Mouse (Mus musculus) hindbrain, embryonic 16.5 days (tissue): Measurements from ENCODE around the gene Cerk. TPM values are rescaled to one million over a fixed set of nuclear protein-coding genes. Genes with fewer than 3 reads are reported as not detected.
A peak's percentile ranks its signal among the peaks of the same experiment; 100 is the strongest.
"Not testable (repeated sequence)": the region's sequence is repeated elsewhere in the genome, so short reads cannot be mapped to it uniquely, and the experiment has no call there.

Experiments
- ATAC-seq: fragments of 200-750 bp; cut with Nextera tagmentation; 2 replicates; pipeline ENCODE4 v1.8.0; 2017; ENCODE audit warnings: moderate TSS enrichment, moderate library complexity
- H3K27ac ChIP-seq: fragments of 300-500 bp; sonication (generic); 2 replicates; pipeline ENCODE4 v1.5.1; 2014; ENCODE audit warnings: low read depth, mild to moderate bottlenecking, control low read depth, low read length, moderate library complexity
- H3K27me3 ChIP-seq: fragments of 300-500 bp; sonication (generic); replicated peaks from 2 replicates; pipeline ENCODE4 v1.6.1; 2014; ENCODE audit warnings: low read length; ENCODE audit not compliant: control insufficient read depth, insufficient read depth
- H3K36me3 ChIP-seq: fragments of 300-500 bp; sonication (generic); 2 replicates; pipeline ENCODE4 v1.6.1; 2014; ENCODE audit warnings: mild to moderate bottlenecking, low read length, moderate library complexity, mixed read lengths; ENCODE audit not compliant: control insufficient read depth, insufficient read depth
- H3K4me1 ChIP-seq: fragments of 300-500 bp; sonication (generic); 2 replicates; pipeline ENCODE4 v1.6.1; 2014; ENCODE audit warnings: low read depth, low read length; ENCODE audit not compliant: control insufficient read depth, insufficient read depth
- H3K4me2 ChIP-seq: fragments of 300-500 bp; sonication (generic); 2 replicates; pipeline ENCODE4 v1.6.1; 2014; ENCODE audit warnings: mild to moderate bottlenecking, low read length, control low read depth, moderate library complexity
- H3K4me3 ChIP-seq: fragments of 300-500 bp; sonication (generic); 2 replicates; pipeline ENCODE4 v1.5.1; 2014; ENCODE audit warnings: mild to moderate bottlenecking, low read length, control low read depth, moderate library complexity
- H3K9ac ChIP-seq: fragments of 300-500 bp; sonication (generic); 2 replicates; pipeline ENCODE4 v1.6.1; 2014; ENCODE audit warnings: low read depth, mild to moderate bottlenecking, control low read depth, low read length, moderate library complexity
- H3K9me3 ChIP-seq: fragments of 300-500 bp; sonication (generic); 2 replicates; pipeline ENCODE4 v1.6.1; 2014; ENCODE audit warnings: mild to moderate bottlenecking, low read length, moderate library complexity; ENCODE audit not compliant: control insufficient read depth
- WGBS: fragments of 180-500 bp; shearing (Covaris S2); extraction: QIAGEN DNeasy Blood & Tissue Kit; methylation state at CpG from one replicate; pipeline ENCODE4 v1.1.7; 2014; 5-methylcytosine and 5-hydroxymethylcytosine counted together
- polyA plus RNA-seq: library from polyadenylated mRNA; unstranded; fragments of >200 nt; fragmentation: Nextera tagmentation; extraction: Ambion mirVana; gene quantifications from 2 replicates; pipeline ENCODE4 v1.2.1, GENCODE M21; 2015

The Cerk gene
- polyA plus RNA-seq, 1 experiment from 2014 or later = 25.3 TPM

DNA sequence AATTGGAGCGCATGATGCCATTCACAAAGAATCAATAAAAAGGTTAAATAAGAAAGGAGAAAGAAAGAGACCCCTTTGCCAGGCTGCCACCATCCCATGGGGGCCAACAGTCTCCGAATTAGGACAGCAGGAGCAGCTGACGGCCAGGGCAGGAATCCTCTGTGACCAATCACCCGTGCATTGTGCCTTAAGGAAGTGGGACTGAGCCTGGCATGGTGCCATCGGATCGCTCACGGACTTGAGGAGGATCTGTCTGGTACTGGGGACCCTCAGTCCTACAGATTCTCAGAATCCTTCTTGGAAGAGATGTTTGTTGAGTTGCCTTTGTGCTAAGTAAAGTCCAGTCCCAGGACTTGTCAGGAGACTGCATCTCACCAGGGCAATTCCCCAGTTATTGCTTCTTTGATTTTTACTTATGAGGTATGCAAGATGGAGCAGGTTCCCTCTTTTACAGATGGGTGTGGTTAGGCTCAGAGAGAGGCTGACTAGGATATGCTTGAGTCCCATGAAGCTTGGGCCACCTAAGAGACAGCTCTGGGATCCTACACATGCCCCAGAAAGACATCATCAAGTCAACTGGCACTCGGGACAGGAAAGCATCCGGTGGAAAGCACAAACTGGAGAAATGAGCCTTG lies 15.9 kb upstream of the Cerk start:
- no peak for ATAC-seq
- H3K4me1 ChIP-seq = 0 out of 2 replicates have a peak, but pooled peaks cover 3% of the 10 kb centered on the region
- no peak overlapping the region for H3K4me2 ChIP-seq
- no peak overlapping the region for H3K9ac ChIP-seq
- H3K36me3 ChIP-seq = no peaks in the 10 kb centered on the region
- 44% methylated on average over 9 of the region's 9 CpGs for WGBS
- no peaks in the 10 kb centered on the region for H3K27me3 ChIP-seq
- no peak overlapping the region for H3K27ac ChIP-seq
- no peaks in the 10 kb centered on the region for H3K9me3 ChIP-seq
- H3K4me3 ChIP-seq = no peak overlapping the region

DNA sequence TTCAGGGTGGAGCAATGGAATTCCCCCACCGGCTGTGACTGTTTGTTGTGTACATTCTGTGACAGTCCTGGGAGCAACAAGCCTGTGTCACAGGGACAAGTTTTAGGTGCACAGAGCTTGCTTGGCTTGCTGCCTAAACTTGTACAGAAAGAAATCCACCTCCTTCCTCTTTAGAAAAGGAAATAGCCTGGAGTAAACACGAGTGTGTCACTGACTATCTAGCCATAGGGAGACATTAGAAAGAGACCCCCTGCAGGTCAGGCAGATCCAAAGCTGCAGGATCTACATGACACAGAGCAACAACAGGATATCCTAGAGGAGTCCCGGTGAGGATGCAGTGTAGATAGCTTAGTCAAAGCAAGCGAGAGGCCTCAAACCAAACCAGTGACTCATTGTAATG lies 15.2 kb upstream of the Cerk start:
- ATAC-seq = no peak; the same call in 1 of the 2 replicates
- no peak overlapping the region for H3K4me3 ChIP-seq
- no peaks in the 10 kb centered on the region for H3K27me3 ChIP-seq
- H3K27ac ChIP-seq = no peak overlapping the region
- 0 out of 2 replicates have a peak, but pooled peaks cover 3% of the 10 kb centered on the region for H3K4me1 ChIP-seq
- no peaks in the 10 kb centered on the region for H3K9me3 ChIP-seq
- 24% methylated on average over 4 of the region's 4 CpGs for WGBS
- H3K9ac ChIP-seq = no peak overlapping the region
- H3K36me3 ChIP-seq = no peaks in the 10 kb centered on the region
- H3K4me2 ChIP-seq = no peak overlapping the region

DNA sequence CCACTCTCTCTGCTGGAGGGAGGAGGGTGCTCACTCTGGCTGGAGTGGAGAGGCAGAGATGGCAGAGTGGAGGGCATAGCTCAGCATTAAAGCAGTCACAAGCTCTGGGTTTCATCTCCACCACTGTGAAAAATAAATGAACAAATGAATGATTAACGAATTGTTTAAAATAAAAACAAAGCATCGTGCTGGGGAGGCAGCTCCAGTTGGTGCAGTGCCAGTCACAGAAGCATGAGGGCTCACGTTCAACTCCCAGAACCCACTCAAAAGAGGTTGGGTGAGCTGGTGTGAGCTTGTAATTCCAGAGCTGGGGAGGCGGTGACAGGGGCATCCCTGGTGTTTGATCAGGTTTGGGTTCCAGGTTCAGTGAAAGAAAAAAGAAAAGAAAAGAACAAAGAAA lies 14.2 kb upstream of the Cerk start:
- no peaks in the 10 kb centered on the region for H3K36me3 ChIP-seq

DNA sequence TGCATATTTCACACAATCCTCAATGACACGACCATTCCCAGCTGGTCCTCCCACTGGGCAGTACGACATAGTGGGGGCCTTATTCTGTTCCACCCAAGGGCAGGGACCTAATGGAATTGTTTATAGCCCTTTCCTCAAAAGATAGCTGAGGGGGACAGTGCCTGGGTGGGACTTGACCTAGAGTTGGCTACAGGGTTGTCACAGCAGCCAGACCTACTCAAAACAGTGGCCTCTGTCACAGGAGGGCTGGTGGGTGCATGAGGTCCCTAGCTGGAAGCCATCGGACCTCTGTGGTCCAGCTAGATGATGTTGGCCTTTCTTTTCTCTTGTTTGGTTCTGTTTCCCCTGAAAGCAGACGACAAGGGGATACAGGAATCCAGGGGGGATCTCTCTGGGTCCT lies 13.5 kb upstream of the Cerk start:
- Histone ChIP-seq H3K9me3 (no peaks in the 10 kb centered on the region), H3K4me3 (no peak overlapping the region), H3K27me3 (no peaks in the 10 kb centered on the region), H3K36me3 (no peaks in the 10 kb centered on the region), H3K9ac (no peak overlapping the region), H3K4me1 (0 out of 2 replicates have a peak, but pooled peaks cover 3% of the 10 kb centered on the region), H3K4me2 (no peak overlapping the region), H3K27ac (no peak overlapping the region)
- 78% methylated on average over 4 of the region's 4 CpGs for WGBS
- no peak for ATAC-seq

More for the DNA sequence above, 14.2 kb upstream of the Cerk start:
- no peak overlapping the region for H3K27ac ChIP-seq
- ATAC-seq = no peak
- H3K27me3 ChIP-seq = no peaks in the 10 kb centered on the region
- H3K4me1 ChIP-seq = 0 out of 2 replicates have a peak, but pooled peaks cover 3% of the 10 kb centered on the region
- H3K4me3 ChIP-seq = no peak overlapping the region
- 47% methylated on average over 4 of the region's 4 CpGs for WGBS
- no peaks in the 10 kb centered on the region for H3K9me3 ChIP-seq
- H3K9ac ChIP-seq = no peak overlapping the region
- no peak overlapping the region for H3K4me2 ChIP-seq

DNA sequence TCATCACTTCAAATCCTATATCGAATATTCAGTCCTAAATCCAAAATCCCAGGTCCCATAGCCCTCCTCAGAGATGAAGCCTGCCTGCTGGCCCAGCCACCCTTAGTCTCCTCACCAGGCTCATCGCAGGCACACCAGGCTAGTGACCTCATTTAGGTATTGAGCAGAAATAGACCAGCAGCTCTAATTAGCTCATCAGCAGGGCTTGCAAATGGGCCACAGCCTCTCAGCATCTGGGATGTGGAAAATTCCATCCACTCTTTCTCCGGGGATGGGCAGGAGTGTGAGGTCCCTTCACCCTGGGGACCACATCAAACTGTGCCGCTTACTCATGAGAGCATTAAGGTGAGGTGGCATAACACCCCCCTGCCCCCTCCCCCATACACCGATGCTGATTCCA lies 13.1 kb upstream of the Cerk start:
- Histone ChIP-seq H3K4me2 (no peak overlapping the region), H3K4me3 (no peak overlapping the region), H3K9ac (no peak overlapping the region), H3K27me3 (no peaks in the 10 kb centered on the region), H3K4me1 (0 out of 2 replicates have a peak, but pooled peaks cover 3% of the 10 kb centered on the region), H3K9me3 (no peaks in the 10 kb centered on the region), H3K27ac (no peak overlapping the region), H3K36me3 (no peaks in the 10 kb centered on the region)
- no peak for ATAC-seq
- 81% methylated on average over 5 of the region's 5 CpGs for WGBS

DNA sequence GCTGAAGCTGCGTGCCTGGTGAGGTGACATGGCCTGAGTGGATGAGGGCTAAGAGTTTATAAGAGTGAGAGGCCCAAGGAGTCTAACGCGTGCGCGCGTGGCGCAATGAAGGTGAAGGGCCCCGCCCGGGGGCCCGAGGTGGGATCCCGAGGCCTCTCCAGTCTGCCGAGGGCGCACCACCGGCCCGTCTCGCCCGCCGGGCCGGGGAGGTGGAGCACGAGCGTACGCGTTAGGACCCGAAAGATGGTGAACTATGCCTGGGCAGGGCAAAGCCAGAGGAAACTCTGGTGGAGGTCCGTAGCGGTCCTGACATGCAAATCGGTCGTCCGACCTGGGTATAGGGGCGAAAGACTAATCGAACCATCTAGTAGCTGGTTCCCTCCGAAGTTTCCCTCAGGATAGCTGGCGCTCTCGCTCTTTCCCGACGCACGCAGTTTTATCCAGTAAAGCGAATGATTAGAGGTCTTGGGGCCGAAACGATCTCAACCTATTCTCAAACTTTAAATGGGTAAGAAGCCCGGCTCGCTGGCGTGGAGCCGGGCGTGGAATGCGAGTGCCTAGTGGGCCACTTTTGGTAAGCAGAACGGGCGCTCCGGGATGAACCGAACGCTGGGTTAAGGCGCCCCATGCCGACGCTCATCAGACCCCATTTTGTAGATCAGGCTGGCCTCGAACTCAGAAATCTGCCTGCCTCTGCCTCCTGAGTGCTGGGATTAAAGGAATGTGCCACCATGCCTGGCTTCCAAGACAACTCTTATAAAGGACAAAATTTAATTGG lies 8.9 kb upstream of the Cerk start:
- not testable (repeated sequence) for H3K27ac ChIP-seq, H3K9me3 ChIP-seq, H3K36me3 ChIP-seq, H3K9ac ChIP-seq, H3K27me3 ChIP-seq, H3K4me3 ChIP-seq, H3K4me1 ChIP-seq, H3K4me2 ChIP-seq
- 86% methylated on average over 55 of the region's 55 CpGs for WGBS
- ATAC-seq = peak; percentile 91

DNA sequence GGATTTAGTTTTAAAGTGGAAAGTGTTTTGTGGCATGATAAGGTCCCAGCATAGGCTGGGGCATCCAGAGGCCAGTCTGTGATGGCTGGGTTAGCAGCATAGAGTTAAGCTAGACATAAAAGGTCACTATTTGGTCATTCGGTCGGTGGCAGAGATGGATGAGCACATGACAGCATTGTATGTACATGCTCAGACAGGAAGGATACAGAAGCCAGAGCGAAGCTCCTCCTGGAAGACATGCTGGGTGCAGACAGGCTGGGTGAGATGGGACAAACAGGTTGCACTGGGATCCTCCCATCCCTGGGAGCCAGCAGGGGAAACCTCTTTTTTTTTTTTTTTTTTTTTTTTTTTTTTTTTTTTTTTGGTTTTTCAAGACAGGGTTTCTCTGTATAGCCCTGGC lies 6.0 kb upstream of the Cerk start:
- no peak for ATAC-seq
- H3K4me3 ChIP-seq = no peak overlapping the region
- no peaks in the 10 kb centered on the region for H3K27me3 ChIP-seq
- no peaks in the 10 kb centered on the region for H3K36me3 ChIP-seq
- H3K9me3 ChIP-seq = no peaks in the 10 kb centered on the region
- peaks cover 11% of the 10 kb centered on the region for H3K4me1 ChIP-seq
- H3K27ac ChIP-seq = no peak overlapping the region
- WGBS = 63% methylated on average over 3 of the region's 3 CpGs
- H3K9ac ChIP-seq = no peak overlapping the region
- H3K4me2 ChIP-seq = no peak overlapping the region

DNA sequence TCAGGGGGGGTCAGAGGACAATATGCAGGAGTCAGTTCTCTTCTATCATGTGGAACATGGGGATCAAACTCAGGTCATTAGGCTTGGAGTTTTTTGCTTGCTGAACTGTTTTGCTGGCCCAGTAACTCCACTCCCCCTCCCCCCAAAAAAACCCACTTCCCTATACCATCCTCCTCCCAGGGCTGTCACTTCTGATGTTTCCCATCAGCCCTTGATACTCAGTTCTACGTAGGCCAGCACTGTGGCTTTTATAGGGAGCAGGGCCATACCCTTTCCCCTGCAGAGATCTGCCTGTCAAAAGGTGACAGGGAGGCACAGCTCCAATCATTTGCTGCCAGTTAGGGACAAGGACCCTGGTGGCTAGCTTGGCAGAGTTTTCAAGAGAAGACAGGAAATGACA lies 5.6 kb upstream of the Cerk start:
- H3K4me3 ChIP-seq = no peak overlapping the region
- ATAC-seq = no peak
- H3K9me3 ChIP-seq = no peaks in the 10 kb centered on the region
- no peak overlapping the region for H3K4me2 ChIP-seq
- H3K9ac ChIP-seq = no peak overlapping the region
- H3K4me1 ChIP-seq = peaks cover 13% of the 10 kb centered on the region
- no peaks in the 10 kb centered on the region for H3K36me3 ChIP-seq
- WGBS = 81% methylated on average over 1 of the region's 1 CpGs
- H3K27me3 ChIP-seq = no peaks in the 10 kb centered on the region
- H3K27ac ChIP-seq = no peak overlapping the region

DNA sequence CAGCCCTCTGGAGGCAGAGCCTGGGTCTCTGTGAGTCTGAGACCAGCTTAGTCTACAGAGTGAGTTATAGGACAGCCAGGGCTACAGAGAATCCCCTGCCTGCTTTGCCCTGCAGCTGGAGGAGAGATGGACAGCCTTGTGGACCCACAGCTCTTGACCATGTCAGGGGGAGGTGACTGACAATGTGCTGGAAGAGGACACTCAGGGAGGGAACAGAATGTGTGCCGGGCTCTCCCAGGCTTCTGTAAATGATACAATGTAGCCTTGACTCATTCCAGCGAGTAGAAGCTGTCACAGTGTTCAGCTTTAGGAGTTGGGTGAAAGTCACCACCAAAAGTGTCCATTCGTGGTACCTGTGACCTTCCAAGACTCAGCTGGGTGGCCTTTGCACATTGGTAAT lies 4.4 kb upstream of the Cerk start:
- Histone ChIP-seq H3K27me3 (no peaks in the 10 kb centered on the region), H3K4me2 (no peak overlapping the region), H3K27ac (no peak overlapping the region), H3K4me1 (peaks cover 14% of the 10 kb centered on the region), H3K9me3 (no peaks in the 10 kb centered on the region), H3K9ac (no peak overlapping the region), H3K4me3 (no peak overlapping the region), H3K36me3 (no peaks in the 10 kb centered on the region)
- WGBS = 86% methylated on average over 3 of the region's 3 CpGs
- no peak for ATAC-seq
